Mouse (Mus musculus) spleen, postnatal 0 days (tissue): ENCODE measurements around the gene Eif4e3. TPM values are rescaled to one million over a fixed set of nuclear protein-coding genes. Genes with fewer than 3 reads are reported as not detected.

Source experiments
- polyA plus RNA-seq: library from polyadenylated mRNA; unstranded; fragments of >200 nt; fragmentation: Nextera tagmentation; extraction: Ambion mirVana; gene quantifications from 2 replicates; pipeline ENCODE4 v1.2.1, GENCODE M21; 2015

Eif4e3 gene
- 6.6 and 10.1 TPM in 2 replicates for polyA plus RNA-seq

GRCm38 (mm10) chr6:99666318-99667171, at the start of gene Eif4e3, which contains the start of gene Gm20696:
TSS of gene Eif4e3 (minus strand) at chr6:99666771.
TSS of gene Gm20696 (minus strand) at chr6:99666797.

DNA sequence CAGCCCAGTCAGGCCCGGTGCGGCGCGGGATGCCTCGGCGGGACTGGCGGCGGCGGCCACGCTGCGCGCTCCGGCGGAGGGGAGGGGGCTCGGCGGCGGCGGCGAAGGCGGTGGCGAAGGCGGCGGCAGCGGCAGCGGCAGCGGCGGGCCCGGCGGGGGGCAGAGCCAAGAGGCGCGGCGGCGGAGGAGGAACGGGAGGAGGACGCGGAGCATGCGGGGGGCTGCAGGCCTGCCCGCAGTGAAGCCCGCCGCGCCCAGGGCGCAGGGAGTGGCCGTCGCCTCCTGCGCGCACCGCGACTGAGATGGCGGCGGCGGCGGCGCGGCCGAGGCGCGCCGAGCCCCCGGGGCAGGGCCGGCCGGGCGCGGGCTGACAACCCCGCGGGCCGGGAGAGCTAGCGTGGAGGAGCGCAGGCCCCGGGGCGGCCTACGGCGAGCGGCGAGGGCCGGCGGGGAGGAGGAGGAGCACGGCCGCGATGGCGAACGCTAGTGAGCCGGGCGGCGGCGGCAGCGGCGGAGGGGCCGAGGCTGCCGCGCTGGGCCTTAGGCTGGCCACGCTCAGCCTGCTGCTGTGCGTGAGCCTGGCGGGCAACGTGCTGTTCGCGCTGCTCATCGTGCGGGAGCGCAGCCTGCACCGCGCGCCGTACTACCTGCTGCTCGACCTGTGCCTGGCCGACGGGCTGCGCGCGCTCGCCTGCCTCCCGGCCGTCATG, 25.8 kb upstream of the Eif4e3 start, which contains the start of gene Gpr27:
TSS of gene Gpr27 (plus strand) at position 474 of the 710 bp plus-strand sequence.

Other genes starting within 250 kb of the Eif4e3 start
- gene Foxp1, start 144.1 kb downstream of the Eif4e3 start, polyA plus RNA-seq = 31.5 and 38.6 TPM in 2 replicates
- 2.8 and 3.6 TPM in 2 replicates for gene Gm20696, start within 50 bp of the Eif4e3 start, polyA plus RNA-seq
- gene Gpr27, start 25.9 kb upstream of the Eif4e3 start, polyA plus RNA-seq = 1.2 and 2.0 TPM in 2 replicates
- 4.5 and 6.2 TPM in 2 replicates for gene Prok2, start 59.6 kb upstream of the Eif4e3 start, polyA plus RNA-seq